Comparison of ENCODE assay signal across 24 mouse cellular contexts in genomic region chr7:135511723-135512122, GRCm38 (mm10). TPM values are rescaled to one million over a fixed set of nuclear protein-coding genes. Genes with fewer than 3 reads are reported as not detected.
"Had no signal": no experiment of that assay in that cellular context is flagged by ENCODE, and none has a peak within 500 bp of the region (broad histone marks: within the 10 kb centered on the region; RNA-seq: fewer than 3 reads in every experiment).

No protein-coding gene starts in this region.

- DNase-seq: kidney, adult 2 months; kidney, postnatal 36 days; layer of hippocampus, adult 9-11 months; layer of hippocampus, postnatal 36 days; liver, embryonic 13.5 days; lung, adult 18-20 months; midbrain, embryonic 14.5 days; right cerebral cortex, adult 18-20 months; right cerebral cortex, postnatal 25 days; spleen, adult 18-20 months; thymus, adult 2 months; thymus, postnatal 4 days had no signal

- H3K4me3 ChIP-seq: limb, embryonic 15.5 days; liver, embryonic 13.5 days; midbrain, embryonic 10.5 days; myocyte; neural tube, embryonic 15.5 days; stomach, embryonic 15.5 days had no signal

- H3K9me3 ChIP-seq: limb, embryonic 15.5 days; liver, embryonic 13.5 days; neural tube, embryonic 15.5 days; stomach, embryonic 15.5 days had no signal

- H3K4me1 ChIP-seq: limb, embryonic 15.5 days; liver, embryonic 13.5 days; neural tube, embryonic 15.5 days; stomach, embryonic 15.5 days had no signal

- H3K9ac ChIP-seq: limb, embryonic 15.5 days; liver, embryonic 13.5 days; neural tube, embryonic 15.5 days; stomach, embryonic 15.5 days had no signal

- H3K4me2 ChIP-seq: limb, embryonic 15.5 days; liver, embryonic 13.5 days; neural tube, embryonic 15.5 days; stomach, embryonic 15.5 days had no signal

- H3K27me3 ChIP-seq: limb, embryonic 15.5 days; liver, embryonic 13.5 days; neural tube, embryonic 15.5 days; stomach, embryonic 15.5 days had no signal

- H3K36me3 ChIP-seq: limb, embryonic 15.5 days; liver, embryonic 13.5 days; midbrain, embryonic 10.5 days; neural tube, embryonic 15.5 days; stomach, embryonic 15.5 days had no signal

- H3K27ac ChIP-seq: limb, embryonic 15.5 days; liver, embryonic 13.5 days; midbrain, embryonic 10.5 days; neural tube, embryonic 15.5 days; stomach, embryonic 15.5 days had no signal

RNA-seq across cellular contexts. Expression of gene Clrn3, which starts 16.7 kb away (rescaled TPM):
- total RNA-seq: layer of hippocampus, adult 18-20 months; layer of hippocampus, postnatal 36 days; left cerebral cortex, adult 8-10 months; left cerebral cortex, postnatal 25 days had no signal
- polyA plus RNA-seq: limb, embryonic 11.5 days; limb, embryonic 15.5 days; liver, embryonic 13.5 days; lung, embryonic 16.5 days; midbrain, embryonic 10.5 days; midbrain, embryonic 14.5 days; myocyte; neural tube, embryonic 11.5 days; neural tube, embryonic 15.5 days; testis, adult 2 months had no signal
